Mouse (Mus musculus): Measurements from ENCODE around the gene G3bp1.

The G3bp1 gene

DNA sequence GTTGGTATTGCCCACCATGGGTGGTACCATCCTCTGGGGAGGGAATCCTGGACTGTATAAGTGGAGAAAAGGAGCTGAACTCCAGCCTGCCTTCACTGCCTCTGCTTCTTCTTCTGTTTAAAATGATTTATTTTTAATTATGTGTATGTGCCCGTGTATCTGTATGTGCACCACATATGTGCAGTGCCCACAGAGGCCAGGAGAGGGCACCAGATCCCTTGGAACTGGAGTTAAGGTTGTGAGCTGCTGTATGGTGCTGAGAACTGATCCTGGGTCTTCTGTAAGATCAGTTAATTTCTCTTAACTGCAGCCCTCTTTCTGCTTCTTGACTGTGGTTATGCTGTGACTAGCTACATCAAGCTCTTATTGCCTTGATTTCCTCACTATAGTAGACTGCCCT is 76.2 kb downstream of the G3bp1 start:
- no peak for DNase-seq (ENCODE audit: low read depth, low spot score)
